Mouse (Mus musculus) kidney, adult 9 months (tissue): ENCODE measurements at regions not wholly inside any gene's neighbourhood (a gene's known extent, or its start where the extent isn't known, plus 50 kb on each side); places are given as distances from the start of the nearest gene placed in this dataset.

ENCODE experiments used
- DNase-seq: peaks from one replicate; pipeline ENCODE4 v3.0.0; 2022

DNA sequence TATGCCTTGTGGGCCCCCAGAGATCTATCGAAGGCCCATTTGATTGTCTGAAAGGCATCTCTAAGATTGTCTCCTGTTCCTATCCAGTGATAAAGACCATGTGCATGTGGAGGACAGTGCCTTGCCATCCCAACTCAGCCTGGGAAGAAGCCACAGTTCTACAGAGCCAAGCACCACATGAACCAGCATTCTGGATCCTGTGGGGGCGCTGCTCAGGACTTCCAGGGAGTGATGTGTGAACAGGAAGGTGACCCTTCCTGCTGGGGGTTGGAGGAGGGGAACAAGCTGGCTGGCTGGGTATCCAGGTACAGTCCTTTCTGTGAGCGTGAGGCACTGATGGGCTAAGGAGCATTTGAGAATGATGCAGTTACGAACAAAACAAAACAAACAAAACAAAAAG lies 163.8 kb downstream of the Gm26897 start:
- no peak for DNase-seq

GRCm38 (mm10) chr5:111898482-111898881 lies 164.8 kb downstream of the Gm26897 start:
- DNase-seq: no peak

DNA sequence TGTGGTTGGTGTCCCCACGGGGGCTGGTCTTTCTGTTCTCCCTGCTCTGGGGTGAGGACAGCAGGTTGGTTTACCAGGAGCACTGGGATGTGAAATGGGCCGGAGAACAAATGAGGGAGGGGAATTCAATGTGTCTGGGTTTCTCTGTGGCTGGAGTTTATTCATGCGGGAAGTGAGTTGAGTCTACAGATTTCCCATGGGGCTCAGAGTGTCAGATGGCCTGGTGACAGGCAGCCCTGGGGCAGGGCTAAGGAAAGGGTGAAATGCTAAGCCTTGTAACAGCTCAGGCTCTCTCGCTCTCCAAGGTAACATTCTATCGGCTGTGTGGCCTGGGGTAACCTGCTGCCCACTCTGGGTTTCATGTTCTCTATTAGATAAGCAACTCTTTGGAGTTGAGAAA lies 167.5 kb downstream of the Gm26897 start:
- no peak for DNase-seq

DNA sequence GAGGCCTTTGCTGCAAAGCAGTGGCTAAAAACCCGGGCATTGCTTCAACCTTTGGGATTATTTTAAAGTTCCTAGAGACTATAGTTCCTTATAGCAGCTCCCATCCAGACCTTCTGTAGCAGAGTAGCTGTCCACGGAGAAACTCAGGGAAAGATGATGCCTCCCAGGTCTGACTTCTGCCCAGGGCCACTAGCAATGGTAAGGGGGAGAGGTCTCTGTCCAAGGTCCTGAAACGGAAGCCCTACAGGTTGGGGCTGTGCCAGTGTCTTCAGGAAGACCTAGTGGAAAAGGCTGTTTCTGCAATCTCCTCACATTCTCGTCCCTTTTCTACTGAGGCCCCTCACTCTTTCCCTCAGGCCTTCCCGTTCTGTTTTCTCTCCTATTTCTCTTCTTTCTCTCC lies 168.0 kb downstream of the Gm26897 start:
- peak; percentile 28 for DNase-seq

- no peak for DNase-seq
Observed at GRCm38 (mm10) chr5:111908085-111908484, 174.4 kb downstream of the Gm26897 start.

GRCm38 (mm10) chr5:111910514-111910913 lies 176.8 kb downstream of the Gm26897 start:
- DNase-seq: no peak

DNA sequence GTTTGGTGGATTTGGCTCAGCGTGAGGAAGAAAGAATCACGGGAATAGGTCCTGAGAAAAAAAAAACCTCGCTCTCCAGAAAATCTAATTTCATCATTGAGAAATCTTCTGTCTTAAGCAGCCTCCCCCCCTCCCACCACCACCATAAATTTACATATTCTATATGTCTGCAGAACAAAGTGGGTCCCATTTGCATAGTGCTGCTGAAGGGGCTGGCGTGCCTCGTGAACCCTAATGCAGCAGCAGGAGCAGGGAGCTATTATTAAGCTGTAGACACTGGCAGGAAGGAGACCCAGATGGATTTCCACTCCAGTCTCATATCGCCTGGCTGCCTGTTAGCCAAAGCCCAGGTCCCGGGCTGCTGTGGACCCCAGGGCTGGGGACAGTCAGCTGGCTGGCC lies 179.6 kb downstream of the Gm26897 start:
- no peak for DNase-seq

DNA sequence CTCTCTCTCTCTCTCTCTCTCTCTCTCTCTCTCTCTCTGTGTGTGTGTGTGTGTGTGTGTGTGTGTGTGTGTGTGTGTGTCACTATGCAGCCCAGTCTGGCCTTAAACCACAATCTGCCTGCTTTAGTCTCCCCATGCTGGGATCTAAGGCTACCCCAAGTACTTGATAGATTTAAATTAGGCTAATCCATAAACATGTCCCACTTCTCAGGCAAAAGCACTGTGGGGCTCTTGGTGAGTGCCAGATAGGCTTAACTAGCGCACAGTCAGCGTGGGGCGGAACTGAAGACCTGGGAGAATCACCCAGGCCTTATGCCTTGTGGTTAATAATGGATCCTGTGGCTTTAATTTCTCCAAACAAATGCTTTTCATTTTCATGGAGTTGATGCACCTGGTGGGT lies 180.6 kb downstream of the Gm26897 start:
- DNase-seq: no peak

DNA sequence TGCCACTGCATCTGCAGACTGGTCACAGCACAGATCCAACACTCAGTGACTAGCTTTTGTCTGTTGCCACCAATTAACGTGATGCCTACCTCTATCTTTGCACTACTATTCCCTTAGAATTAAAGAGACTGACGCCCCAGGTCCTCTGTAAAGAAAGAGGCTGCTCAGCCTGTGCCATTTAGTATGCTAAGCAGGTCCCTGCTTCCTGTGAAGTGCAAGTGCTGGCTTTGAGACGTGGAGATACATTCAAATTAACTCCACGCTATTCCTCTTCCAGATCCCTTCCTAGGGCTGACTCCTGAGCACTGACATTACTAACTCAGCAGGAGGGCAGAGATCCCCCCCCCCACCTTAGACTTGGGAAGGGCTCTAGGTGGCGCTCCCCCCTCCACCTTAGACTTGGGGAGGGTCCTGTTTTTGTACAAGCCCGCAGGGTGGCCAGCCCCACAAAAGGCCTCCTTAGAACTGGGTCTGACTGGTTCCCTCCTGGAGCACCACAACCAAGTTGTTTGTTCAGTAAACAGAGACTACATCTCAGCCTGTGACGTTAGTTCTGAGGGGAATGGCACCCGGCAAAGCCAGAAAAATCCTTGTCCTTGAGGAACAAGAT lies 184.0 kb downstream of the Gm26897 start:
- no peak for DNase-seq

GRCm38 (mm10) chr5:111918888-111919287 lies 185.2 kb downstream of the Gm26897 start:
- DNase-seq: no peak

DNA sequence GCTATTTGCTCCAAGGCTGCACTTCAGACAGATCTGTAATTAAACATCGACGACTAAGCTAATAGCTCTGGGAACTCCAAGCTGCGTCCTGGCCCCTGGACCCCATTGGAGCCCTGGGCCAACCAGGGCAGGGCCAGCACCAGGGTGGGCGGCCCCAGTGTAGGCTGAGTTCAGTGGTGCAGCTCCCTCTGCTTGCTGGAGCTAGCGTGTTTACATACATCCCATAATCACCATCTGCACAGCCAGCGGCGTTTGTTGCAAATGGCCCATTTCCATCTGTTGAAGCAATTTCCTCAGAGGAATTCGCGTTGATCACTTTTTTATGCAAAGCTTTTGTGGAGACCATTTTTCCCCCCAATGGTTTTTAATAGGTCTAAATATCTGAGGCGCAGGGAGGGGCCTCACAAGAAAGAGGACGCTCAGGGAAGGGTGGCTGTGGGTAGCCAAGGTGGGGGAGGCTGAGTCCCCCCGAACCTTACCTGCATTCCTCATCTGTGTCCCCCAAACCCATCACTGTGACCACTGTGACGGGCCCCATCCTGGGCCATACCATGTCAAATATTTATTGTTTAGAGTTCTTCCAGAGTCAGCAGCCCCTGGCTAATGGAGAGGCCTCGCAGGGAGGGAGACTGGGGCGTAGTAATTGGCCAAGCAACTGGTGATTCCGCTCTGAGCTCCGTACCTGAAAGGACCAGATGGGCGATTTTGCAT lies 189.4 kb downstream of the Gm26897 start:
- no peak for DNase-seq

- DNase-seq: no peak
Observed at GRCm38 (mm10) chr5:111925757-111926156, 192.0 kb downstream of the Gm26897 start.

DNA sequence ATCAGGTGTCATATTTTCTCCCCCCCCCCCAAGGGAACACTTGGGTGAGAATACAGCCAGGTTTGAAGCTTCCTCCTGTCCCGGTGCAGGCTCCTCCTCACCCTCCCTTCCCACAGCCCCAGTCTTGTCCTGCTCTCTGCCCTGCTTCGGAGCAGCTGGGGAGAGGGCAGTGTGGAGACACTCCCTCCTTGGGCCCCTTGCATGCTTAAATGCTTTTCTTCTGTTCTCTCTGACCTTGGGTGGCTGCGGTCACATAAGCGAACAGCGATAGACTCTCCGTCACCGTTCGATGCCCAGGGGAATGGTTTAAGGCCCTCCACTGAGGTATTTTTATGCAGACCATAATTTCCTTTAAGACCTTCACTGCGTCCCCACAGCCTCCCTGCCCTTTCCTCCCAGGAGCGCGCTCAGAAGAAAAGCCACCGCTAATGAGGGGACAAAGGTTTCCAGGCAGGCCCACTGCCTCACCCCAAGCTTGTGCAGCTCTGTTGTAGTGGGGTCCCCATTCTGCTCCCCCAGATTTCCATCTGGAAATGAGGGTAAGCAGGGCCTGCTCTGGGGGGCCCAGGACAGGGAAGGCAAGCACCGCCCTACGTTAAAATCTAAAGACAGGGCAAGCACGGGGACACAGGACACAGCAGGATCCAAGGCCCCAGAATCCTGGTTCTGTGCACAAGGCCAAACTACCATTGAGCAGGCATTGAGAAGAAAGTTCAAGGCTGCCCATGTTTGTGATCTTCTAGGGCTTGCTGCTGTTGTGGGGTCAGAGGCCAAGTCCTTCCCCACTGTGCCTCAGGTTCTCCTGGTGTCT lies 195.7 kb downstream of the Gm26897 start:
- no peak for DNase-seq

DNA sequence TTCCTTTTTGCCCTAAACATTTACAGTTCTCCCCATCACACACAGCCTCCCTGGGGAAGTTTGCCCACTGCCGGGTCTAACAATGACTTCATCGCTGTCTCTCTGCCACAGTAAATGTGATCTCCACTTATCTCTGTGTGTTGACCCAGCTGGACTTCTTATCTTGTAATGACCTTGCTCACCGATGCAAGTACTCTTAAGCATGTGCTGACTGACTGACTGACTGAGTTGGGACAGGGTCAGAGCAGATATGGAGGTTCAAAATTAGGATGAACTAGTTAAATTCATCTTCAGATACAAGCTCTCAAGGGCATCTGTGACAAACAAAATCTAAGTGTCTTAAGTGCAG lies 196.2 kb downstream of the Gm26897 start:
- DNase-seq: no peak

- no peak for DNase-seq
Observed at GRCm38 (mm10) chr5:111931733-111932132, 198.0 kb downstream of the Gm26897 start.

- DNase-seq: no peak
Observed at GRCm38 (mm10) chr5:111935381-111936134, 201.8 kb downstream of the Gm26897 start.

DNA sequence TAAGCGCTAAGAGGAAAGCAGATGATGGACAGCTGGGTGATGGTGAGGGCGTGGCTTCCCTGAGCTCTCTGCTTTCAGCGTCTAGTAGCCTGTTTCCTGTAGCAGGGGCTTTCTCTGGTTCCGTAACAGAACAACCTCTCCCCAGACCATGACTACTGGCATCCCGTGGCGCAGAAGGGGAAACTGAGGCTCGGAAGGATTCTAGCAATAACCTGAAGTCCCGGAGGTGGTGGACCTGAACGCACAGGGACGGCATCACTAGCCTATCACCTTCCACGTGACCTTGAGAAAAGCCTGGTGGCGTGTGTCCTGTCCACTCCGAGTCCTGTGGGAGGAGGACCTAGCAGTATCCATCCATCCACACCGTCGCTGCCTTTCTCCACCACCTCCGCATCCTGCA lies 208.1 kb downstream of the Gm26897 start:
- no peak for DNase-seq

DNA sequence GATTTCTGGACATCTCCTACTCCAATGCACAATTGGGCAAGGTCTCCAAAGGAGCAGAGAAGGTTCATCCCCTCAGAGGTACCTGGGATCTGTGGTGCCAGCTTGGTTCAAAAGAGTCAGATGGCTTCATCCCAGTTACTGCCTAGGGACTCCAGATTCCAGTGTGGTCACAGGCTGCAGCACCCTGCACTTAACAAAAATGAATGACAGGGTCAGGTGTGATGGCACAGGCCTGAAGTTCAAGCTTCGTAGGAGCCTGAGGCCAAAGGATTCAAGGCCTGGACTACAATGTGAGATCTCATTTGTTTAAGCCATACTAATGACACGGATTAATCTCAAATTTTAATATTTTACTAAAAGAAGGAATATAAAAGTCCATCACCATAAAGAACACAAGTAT lies 209.1 kb downstream of the Gm26897 start:
- DNase-seq: no peak

GRCm38 (mm10) chr5:111943337-111944162 lies 209.8 kb downstream of the Gm26897 start:
- DNase-seq: no peak

GRCm38 (mm10) chr5:111944273-111944971 lies 210.7 kb downstream of the Gm26897 start:
- no peak for DNase-seq

DNA sequence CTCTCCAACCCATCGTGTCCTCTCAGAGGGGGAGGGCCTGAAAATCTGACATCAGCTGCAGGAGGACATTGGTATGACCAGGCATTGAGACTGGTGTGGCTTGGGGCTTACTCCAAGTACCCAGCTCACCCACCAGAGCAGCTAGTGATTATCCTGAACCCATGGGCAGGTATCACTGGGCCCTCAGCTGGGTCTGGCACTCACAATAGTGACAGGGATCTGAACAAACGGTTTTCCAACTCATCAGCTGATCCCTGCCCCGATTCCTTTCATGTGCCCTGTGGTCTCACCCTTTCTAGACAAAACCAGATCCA lies 211.2 kb downstream of the Gm26897 start:
- DNase-seq: no peak

- no peak for DNase-seq
Observed at GRCm38 (mm10) chr5:111946281-111946680, 212.6 kb downstream of the Gm26897 start.
